Mouse (Mus musculus): Measurements from ENCODE around the gene Samd8.

Gene Samd8

GRCm38 (mm10) chr14:21792250-21792649, 41.9 kb downstream of the Samd8 start:
- DNase-seq (ENCODE audit: low read depth) = no peak

DNA sequence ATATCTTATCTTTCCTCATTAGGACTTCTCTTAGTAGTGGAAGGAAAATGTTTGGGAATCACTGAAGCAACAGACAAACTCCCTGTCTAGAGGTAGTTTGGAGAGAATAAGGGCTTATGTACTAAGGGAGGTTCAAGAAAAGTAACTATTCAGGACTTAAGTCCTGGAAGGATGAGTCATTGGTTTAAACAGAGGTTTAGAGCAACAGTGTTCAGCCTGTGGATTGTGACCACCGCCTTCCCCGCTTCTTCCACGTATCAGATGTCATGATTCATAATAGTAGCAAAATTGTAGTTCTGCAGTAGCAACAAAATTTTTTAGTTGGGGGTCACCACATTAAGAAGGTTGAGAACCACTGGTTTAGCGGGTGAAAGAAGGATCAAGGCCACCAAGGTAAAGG, 50.3 kb downstream of the Samd8 start:
- DNase-seq (ENCODE audit: low read depth) = no peak

DNA sequence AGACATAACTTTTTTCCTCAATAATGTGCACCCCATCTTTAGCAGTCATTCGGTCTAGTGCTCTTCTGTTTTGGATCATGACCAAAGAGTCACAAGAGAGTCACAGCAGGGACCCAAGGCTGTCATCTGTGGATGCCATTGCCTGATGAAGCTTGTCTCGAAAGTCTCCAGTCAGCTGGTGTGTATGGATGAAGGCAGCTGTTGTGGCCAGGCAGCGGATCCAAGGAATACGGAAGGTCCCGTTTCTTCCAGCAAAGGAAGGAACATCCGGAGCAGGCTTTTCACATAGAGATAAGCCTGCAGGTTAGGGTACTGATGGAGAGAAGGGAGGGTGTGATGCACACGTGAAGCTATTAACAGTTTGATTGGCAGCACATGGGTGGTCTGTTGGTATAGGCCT, 51.3 kb downstream of the Samd8 start:
- DNase-seq (ENCODE audit: low read depth) = no peak

GRCm38 (mm10) chr14:21802543-21803206, 52.3 kb downstream of the Samd8 start:
- DNase-seq (ENCODE audit: low read depth) = no peak

DNA sequence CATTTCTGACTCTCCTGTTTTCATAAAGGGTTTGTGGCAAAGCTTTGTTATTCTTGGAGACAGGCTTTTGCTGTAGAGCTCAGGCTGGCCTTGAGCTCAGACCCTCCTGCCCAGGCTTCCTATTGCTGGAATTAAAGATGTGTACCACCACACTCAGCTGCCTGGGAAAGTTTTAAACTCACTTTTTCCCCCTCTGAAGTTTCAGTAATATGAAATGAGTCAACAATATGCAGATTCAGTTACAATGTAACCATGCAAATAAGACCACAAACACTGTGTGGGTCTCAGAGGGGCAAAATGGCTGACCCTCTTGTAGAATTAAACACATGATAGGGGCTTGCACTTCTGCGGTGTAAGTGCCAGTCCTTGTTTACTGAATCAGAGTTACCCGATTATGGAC, 55.9 kb downstream of the Samd8 start:
- DNase-seq (ENCODE audit: low read depth) = no peak

DNA sequence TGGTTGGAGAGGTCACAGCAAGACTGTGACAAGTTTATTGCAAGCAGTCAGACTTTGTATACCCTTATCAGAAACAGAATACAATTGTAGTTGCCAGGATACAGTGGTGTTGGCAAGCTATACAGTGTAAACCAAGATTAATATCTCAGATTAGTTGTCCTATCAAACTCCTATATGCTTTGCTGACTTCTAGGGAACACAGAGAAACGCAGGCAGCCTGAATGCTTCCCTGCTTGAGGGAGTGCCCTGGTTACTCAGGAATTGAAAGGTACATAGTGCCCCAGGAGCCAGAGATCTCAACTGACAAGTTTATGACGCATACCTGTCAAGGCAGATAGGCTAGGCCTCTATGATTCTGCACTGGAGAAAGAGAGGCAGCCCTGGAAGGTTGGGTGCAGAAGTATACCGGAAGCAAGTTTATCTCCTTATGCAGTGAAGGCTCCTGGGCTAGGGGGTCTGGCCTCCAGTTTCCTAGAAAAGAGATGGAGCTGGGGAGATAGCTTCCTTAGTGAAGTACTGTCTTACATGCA, 56.4 kb downstream of the Samd8 start:
- DNase-seq (ENCODE audit: low read depth) = no peak

DNA sequence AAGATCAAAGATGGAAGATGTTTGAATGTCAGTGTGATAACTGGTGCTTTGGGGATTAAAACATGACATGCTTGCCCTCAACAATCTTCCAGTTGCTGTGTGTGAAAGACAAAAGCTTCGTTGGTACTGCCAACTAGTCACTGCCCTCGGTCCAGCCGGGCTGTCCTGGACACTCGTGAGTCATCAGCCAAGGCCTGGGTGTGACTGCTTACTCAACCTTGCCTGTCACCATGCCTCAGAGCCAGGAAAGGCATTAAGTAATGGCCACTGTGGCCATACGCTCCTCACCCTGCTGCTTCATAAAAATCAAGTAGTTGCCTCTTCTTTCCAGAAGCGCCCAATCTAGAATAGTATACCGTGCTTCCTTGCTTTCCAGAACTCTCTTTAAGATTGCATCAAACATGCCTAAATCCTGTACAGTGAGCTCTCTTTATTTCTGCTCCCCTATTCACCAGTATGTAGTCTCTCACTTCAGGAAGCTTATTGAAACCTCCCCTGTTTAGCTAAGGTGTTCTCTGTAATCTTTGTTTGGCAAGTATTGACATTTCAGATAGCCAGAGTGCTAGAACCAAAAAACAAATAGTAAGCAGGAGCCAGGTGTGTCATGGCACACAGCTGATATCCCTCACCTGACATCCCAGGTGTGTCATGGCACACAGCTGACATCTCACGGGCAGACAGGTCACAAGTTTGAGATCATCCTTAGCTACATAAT, 58.0 kb downstream of the Samd8 start:
- no peak for DNase-seq (ENCODE audit: low read depth)

DNA sequence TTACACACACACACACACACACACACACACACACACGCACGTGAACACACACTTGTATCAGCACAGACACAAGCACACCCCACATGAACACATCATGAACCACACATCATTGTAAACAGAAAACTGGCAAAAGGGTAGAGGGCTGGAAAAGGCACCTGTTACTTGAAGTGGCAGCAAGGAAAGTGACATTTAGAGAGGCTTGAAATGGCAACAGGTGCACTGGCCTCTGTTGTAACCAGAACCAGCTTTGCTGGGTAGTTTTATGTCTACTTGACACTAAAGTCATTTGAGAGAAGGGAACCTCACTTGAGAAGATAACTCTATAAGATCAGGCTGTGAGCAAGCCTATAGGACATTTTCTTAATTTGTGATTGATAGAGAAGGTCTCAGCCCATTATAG, 59.1 kb downstream of the Samd8 start:
- DNase-seq (ENCODE audit: low read depth) = no peak

GRCm38 (mm10) chr14:21811301-21811700, 61.0 kb downstream of the Samd8 start:
- peak; percentile 6 for DNase-seq (ENCODE audit: low read depth)

- DNase-seq (ENCODE audit: low read depth) = peak; percentile 4
Measured at GRCm38 (mm10) chr14:21811744-21812393, 61.5 kb downstream of the Samd8 start.

- peak; percentile 91 for DNase-seq (ENCODE audit: low read depth)
Measured at GRCm38 (mm10) chr14:21812590-21813162, 62.3 kb downstream of the Samd8 start.

DNA sequence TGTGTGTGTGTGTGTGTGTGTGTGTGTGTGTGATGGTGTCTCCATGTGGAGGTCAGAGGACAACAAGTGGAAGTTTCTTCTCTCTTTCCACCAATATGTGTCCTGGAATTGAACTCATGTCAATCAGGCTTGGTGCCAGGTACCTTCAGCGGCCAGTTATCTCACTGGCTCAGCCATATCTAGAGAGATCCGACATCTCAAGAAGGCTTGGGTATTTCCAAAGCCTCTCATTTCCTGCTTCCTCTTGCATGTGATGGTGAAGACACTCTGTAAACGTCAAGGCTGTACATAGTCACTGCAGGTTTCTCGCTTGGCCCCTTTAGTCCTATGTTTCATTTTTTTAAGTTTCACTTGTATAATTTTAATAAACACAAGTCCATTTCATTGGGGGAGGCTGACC, 62.9 kb downstream of the Samd8 start:
- DNase-seq (ENCODE audit: low read depth) = no peak

DNA sequence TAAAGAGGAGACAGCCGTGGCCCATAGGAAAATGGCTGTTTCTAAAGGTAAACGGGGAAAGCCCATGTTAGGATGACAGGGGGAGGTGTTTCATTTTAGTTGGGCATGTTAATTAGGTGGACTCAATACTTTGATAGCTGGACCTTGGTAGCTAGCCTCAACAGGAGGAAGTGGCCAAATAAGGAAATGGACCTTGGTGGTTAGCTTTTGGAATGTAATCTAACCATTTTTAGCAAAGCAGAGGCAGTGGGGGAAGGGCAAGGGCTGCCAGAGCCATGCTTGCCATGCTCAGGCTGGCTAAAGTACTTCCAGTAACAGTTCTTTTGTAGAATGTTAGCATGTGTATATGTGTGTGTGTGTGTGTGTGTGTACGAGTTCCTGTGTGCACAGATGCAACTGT, 63.5 kb downstream of the Samd8 start:
- no peak for DNase-seq (ENCODE audit: low read depth)

DNA sequence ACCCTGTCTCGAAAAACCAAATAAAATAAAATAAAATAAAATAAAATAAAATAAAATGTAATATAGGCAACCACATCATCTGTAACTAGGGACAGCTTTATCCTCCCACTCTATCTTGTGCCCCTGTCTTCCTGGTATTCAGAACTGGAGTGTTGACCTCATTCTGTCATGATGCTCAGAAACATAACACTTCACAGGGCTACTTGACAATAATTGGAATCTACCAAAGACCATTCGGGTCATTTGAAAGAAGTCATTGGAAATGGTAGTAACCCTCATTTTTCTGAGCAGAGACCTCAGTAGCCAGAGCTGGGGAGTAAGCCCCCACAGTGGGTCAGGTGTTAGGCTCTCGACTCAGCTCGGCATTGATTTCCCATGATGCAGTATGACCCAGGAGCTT, 64.3 kb downstream of the Samd8 start:
- no peak for DNase-seq (ENCODE audit: low read depth)

DNA sequence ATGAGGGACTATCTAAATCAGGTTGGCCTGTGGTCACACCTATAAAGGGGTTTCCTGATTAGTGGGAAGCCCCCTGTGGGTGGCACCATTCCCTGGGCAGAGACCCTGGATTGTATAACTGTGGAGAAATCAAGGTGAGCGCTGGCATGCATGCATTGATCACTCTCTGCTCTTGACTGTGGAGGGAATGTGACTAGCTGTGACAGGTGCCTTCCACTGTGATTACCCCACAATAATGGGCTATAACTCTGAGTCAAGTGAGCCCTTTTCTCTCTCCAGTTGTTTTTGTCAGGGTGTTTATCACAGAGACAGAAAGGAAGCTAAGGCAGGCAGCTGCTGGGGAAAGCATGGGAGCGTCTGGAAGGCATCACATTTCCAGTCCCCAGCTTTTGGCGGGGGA, 65.9 kb downstream of the Samd8 start:
- no peak for DNase-seq (ENCODE audit: low read depth)

DNA sequence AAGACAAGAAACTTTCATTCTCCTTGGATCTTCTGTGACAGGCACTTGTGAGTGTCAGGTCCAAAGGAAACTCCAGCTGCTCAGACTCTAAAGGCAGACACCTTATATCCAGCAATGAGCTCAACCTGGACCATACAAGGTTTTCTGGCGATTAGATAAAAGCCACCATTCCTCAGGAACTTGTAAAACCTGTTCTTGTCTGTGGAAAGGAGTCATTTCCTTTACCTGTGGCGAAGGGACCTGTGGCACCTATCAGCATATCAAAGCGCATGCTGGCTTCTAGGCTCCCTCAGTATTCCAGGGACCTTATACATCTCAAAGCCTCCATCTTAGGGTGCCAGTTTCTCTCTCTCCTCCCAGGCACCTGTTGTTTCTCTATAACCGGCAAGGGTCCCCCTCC, 67.1 kb downstream of the Samd8 start:
- no peak for DNase-seq (ENCODE audit: low read depth)

- no peak for DNase-seq (ENCODE audit: low read depth)
Measured at GRCm38 (mm10) chr14:21820880-21821505, 70.7 kb downstream of the Samd8 start.

DNA sequence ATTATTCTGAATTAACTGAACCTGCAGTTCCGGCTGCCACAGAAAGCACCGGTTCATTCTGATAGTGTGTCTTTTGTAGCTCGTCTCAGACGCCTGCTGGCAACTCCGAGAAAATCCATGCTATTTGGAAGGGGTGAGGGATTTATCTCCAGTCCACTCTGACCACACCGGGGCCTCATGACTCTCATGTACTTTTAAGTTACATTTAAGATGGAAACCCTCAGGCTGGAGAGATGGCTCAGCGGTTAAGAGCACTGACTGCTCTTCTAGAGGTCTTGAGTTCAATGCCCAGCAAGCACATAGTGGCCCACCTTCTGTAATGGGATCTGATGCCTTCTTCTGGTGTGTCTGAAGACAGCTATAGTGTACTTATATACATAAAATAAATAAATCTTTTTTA, 72.0 kb downstream of the Samd8 start:
- no peak for DNase-seq (ENCODE audit: low read depth)

DNA sequence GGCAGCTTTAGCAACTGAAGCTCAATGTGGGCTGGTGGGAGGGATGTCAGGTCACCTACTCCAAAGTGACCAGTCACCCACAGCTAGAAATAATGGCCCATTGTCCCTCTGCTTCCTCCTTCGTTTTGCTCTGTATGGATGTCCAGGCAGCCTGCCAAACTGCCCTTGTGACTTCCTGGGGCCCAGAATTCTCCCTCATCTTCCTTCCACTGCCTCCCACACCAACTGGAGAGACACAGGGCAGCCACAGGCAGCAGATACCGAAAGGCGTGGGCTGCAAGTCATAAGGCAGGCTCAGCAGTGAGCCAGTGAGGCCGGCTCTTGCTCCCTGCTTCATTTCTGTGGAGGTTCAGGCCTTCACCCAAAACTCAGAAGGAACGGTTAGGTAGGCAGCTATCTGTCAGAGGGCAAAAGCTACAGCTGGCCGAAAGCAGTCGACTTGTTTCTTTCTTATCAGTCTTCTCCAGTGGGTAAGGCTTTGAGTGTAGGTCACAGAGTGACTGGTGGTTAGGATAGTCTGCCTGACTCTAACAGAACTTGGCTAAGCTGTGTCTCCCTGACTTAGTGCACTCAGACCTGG, 72.6 kb downstream of the Samd8 start:
- no peak for DNase-seq (ENCODE audit: low read depth)

DNA sequence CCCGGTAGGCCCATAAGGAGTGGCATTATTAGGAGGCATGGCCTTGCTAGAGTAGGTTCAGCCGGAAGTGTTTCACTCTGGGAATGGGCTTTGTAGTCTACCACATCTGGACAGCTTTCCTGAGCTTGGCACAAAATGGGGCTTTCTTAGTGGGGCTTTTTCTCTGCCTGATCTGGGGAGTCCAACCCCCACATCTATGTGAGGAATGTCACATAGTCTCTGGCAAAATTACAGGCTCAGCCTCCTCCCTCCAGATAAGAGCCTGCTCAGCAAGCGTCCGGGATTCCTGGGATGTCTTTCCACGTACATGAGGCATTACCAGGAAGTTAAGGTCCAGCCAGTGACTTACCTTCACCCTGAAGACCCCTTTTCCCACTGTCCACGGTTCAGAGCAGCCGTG, 73.6 kb downstream of the Samd8 start:
- DNase-seq (ENCODE audit: low read depth) = no peak

DNA sequence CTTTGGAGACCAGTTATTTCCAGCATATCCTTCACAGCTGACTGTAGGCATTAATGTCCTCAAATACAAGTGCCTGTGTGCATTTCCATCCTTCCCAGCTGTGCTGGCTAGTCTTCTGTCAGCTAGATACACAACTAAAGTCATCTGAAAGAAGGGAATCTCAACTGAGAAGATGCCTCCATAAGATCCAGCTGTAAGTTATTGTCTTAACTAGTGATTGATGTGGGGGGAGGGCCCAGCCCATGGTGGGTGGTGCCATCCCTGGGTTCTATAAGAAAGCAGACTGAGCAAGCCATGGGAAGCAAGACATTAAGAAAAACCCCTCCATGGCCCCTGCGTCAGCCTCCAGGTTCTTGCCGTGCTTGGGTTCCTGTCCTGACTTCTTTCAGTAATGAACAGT, 74.6 kb downstream of the Samd8 start, which contains the start of gene Vdac2:
Gene Vdac2 (plus strand): TSS at position 301 of the 400 bp plus-strand sequence.
- no peak for DNase-seq (ENCODE audit: low read depth)

Data from naive thymus-derived CD4-positive, alpha-beta T cell, adult 2 months (primary cell).